Mouse (Mus musculus) hindbrain, embryonic 12.5 days (tissue): ENCODE data around the gene Mphosph9. TPM values are rescaled to one million over a fixed set of nuclear protein-coding genes. Genes with fewer than 3 reads are reported as not detected.
"Not testable (repeated sequence)": the region's sequence is repeated elsewhere in the genome, so short reads cannot be mapped to it uniquely, and the experiment has no call there.

Experiments
- ATAC-seq: fragments of 200-750 bp; cut with Nextera tagmentation; 2 replicates; pipeline ENCODE4 v1.8.0; 2017; ENCODE audit warnings: moderate TSS enrichment; ENCODE audit not compliant: low FRiP score
- H3K27ac ChIP-seq: fragments of 300-500 bp; sonication (generic); 2 replicates; pipeline ENCODE4 v1.5.1; 2016; ENCODE audit warnings: mild to moderate bottlenecking
- H3K27me3 ChIP-seq: fragments of 300-500 bp; sonication (generic); 2 replicates; pipeline ENCODE4 v1.6.1; 2016; ENCODE audit warnings: mild to moderate bottlenecking
- H3K36me3 ChIP-seq: fragments of 300-500 bp; sonication (generic); 2 replicates; pipeline ENCODE4 v1.6.1; 2016; ENCODE audit warnings: mild to moderate bottlenecking
- H3K4me1 ChIP-seq: fragments of 300-500 bp; sonication (generic); 2 replicates; pipeline ENCODE4 v1.6.1; 2016
- H3K4me2 ChIP-seq: fragments of 300-500 bp; sonication (generic); replicated peaks from 2 replicates; pipeline ENCODE4 v1.6.1; 2016; ENCODE audit warnings: mild to moderate bottlenecking
- H3K4me3 ChIP-seq: fragments of 300-500 bp; sonication (generic); 2 replicates; pipeline ENCODE4 v1.5.1; 2016; ENCODE audit warnings: mild to moderate bottlenecking
- H3K9ac ChIP-seq: fragments of 300-500 bp; sonication (generic); 2 replicates; pipeline ENCODE4 v1.6.1; 2016; ENCODE audit warnings: mild to moderate bottlenecking, moderate library complexity
- H3K9me3 ChIP-seq: fragments of 300-500 bp; sonication (generic); replicated peaks from 2 replicates; pipeline ENCODE4 v1.6.1; 2016; ENCODE audit warnings: mild to moderate bottlenecking
- WGBS: fragments of 180-500 bp; shearing (Covaris S2); methylation state at CpG from one replicate; pipeline ENCODE4 v1.1.7; 2016; 5-methylcytosine and 5-hydroxymethylcytosine counted together
- polyA plus RNA-seq: library from polyadenylated mRNA; unstranded; fragments of >200 nt; fragmentation: Nextera tagmentation; extraction: Ambion mirVana; gene quantifications from 2 replicates; pipeline ENCODE4 v1.2.1, GENCODE M21; 2016

Mphosph9 gene
- polyA plus RNA-seq, 1 experiment from 2014 or later, result 18.6 TPM

- peak overlapping the region; percentile 100 for H3K9ac ChIP-seq
- peaks cover 25% of the 10 kb centered on the region for H3K4me1 ChIP-seq
- peak overlapping the region; percentile 59 for H3K4me2 ChIP-seq
- H3K27ac ChIP-seq, result peak overlapping the region; percentile 100
- H3K36me3 ChIP-seq, result peaks cover under 1% of the 10 kb centered on the region; the same call in 1 of the 2 replicates
- H3K27me3 ChIP-seq, result no peaks in the 10 kb centered on the region
- under 1% methylated on average over 54 of the region's 60 CpGs for WGBS
- peak overlapping the region; percentile 98 for H3K4me3 ChIP-seq
- no peak for ATAC-seq
- no peaks in the 10 kb centered on the region for H3K9me3 ChIP-seq
These were observed 27.0 kb upstream of the Mphosph9 start for GRCm38 (mm10) chr5:124354574-124355424.

- no peak for ATAC-seq
- H3K4me1 ChIP-seq, result peaks cover 33% of the 10 kb centered on the region
These were observed 26.2 kb upstream of the Mphosph9 start for GRCm38 (mm10) chr5:124353726-124354547.

GRCm38 (mm10) chr5:124353011-124353725, 25.4 kb upstream of the Mphosph9 start:
- peaks cover 17% of the 10 kb centered on the region for H3K36me3 ChIP-seq
- H3K4me1 ChIP-seq, result peaks cover 36% of the 10 kb centered on the region
- no peaks in the 10 kb centered on the region for H3K9me3 ChIP-seq
- H3K9ac ChIP-seq, result peak overlapping the region; percentile 100
- H3K27me3 ChIP-seq, result no peaks in the 10 kb centered on the region
- 0% methylated on average over 32 of the region's 32 CpGs for WGBS
- H3K4me3 ChIP-seq, result peak overlapping the region; percentile 98
- ATAC-seq, result no peak
- H3K27ac ChIP-seq, result peak overlapping the region; percentile 100
- H3K4me2 ChIP-seq, result peak overlapping the region; percentile 81

More at GRCm38 (mm10) chr5:124353726-124354547, 26.2 kb upstream of the Mphosph9 start:
- Histone ChIP-seq H3K9ac (peak overlapping the region; percentile 100), H3K9me3 (no peaks in the 10 kb centered on the region), H3K36me3 (peaks cover 9% of the 10 kb centered on the region), H3K27ac (peak overlapping the region; percentile 100), H3K27me3 (no peaks in the 10 kb centered on the region), H3K4me2 (peak overlapping the region; percentile 81), H3K4me3 (peak overlapping the region; percentile 98)
- whole genome bisulfite sequencing, result under 1% methylated on average over 78 of the region's 132 CpGs

DNA sequence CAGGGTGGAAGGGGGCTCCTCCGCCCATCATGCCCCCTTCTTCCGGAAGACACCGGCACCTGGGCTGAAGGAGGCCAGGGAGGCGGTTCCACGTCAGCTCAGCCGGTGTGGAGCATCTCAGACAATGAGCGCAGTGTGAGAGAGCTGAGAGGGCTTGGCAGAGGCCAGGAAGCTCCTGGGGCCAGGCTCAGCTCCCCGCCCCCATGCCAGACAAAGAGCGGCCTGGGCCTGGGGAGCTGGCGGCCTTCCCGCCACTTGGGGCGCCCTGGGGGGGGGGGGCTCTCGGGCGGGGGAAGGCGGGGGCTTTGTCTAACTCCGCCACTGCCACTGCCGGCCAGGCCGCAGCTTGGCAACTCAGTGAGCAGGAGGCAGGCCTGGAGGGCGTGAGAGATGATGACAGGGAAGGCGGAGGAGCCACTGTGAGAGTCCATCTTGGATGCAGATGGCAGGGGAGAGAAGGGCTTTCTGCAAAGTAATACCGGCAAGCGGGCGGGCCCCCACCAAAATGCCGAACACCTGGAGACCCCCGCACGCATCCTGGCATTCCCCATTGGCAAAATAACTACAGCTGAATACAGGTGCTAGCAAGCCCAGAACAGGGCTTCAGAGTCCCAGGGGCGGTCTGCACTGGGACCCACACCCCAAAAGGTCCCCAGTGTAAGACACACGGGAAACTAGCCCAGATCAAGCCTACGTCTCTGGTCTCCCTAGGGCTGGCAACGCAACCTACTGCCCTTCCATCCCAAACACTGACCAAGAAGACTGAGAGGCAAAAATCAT, 24.6 kb upstream of the Mphosph9 start:
- H3K9ac ChIP-seq, result peak overlapping the region; percentile 100
- peak; percentile 92 for ATAC-seq
- H3K9me3 ChIP-seq, result no peaks in the 10 kb centered on the region
- H3K36me3 ChIP-seq, result peaks cover 20% of the 10 kb centered on the region
- no peaks in the 10 kb centered on the region for H3K27me3 ChIP-seq
- WGBS, result under 1% methylated on average over 28 of the region's 30 CpGs
- H3K4me1 ChIP-seq, result peaks cover 36% of the 10 kb centered on the region
- peak overlapping the region; percentile 98 for H3K4me3 ChIP-seq
- peak overlapping the region; percentile 100 for H3K27ac ChIP-seq
- H3K4me2 ChIP-seq, result peak overlapping the region; percentile 81

DNA sequence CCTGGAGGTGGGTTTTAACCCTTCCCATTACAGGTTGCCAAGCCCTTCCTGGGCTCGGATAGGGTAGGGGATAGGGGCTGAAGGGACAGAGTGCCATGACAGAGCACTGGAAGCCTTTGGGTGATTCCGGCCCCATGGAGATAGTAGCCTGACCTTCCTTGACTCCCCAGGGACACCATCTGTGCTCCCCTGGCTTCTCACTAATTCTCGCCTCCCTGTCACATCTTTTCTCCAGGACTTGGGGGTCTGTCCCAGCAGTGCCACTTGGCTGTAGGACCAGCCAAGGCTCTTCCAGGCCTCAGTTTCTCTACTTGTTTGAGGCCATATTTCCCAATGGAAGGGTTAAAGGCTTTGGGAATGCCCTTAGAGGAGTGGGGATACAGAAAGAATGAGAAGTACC, 23.8 kb upstream of the Mphosph9 start:
- Histone ChIP-seq H3K9me3 (no peaks in the 10 kb centered on the region), H3K36me3 (peaks cover 25% of the 10 kb centered on the region), H3K4me3 (peak overlapping the region; percentile 98), H3K4me2 (peak overlapping the region; percentile 81), H3K9ac (peak overlapping the region; percentile 100), H3K27ac (peak overlapping the region; percentile 100), H3K27me3 (no peaks in the 10 kb centered on the region), H3K4me1 (peaks cover 36% of the 10 kb centered on the region)
- peak; percentile 12; the same call in 1 of the 2 replicates for ATAC-seq
- whole genome bisulfite sequencing, result 32% methylated on average over 3 of the region's 3 CpGs

- Histone ChIP-seq H3K27ac (peak overlapping the region; percentile 100), H3K9me3 (no peaks in the 10 kb centered on the region), H3K4me1 (peaks cover 36% of the 10 kb centered on the region), H3K4me3 (peak overlapping the region; percentile 98), H3K4me2 (peak overlapping the region; percentile 81), H3K9ac (peak overlapping the region; percentile 100), H3K36me3 (peaks cover 30% of the 10 kb centered on the region), H3K27me3 (no peaks in the 10 kb centered on the region)
- 9% methylated on average over 7 of the region's 7 CpGs for WGBS
- ATAC-seq, result peak; percentile 75
These were observed 23.4 kb upstream of the Mphosph9 start for GRCm38 (mm10) chr5:124351111-124351560.

DNA sequence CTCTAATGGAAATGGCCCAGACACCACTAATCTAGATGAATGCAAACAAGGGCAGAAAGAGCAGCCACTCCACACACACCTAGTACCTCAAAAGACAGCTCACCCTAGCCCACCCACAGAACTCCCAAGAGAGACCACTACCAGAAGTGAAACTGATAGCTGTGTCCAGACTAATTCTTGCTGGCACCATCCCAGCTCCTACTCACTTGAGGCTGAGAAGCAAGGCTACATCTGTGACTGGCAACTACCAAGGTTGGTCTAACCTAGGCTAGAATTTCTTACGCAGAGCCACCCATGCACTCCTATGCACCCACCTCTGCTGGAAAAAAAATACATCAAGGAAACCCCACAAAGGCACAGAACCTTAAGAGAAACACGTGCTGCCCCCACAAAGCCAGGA, 22.6 kb upstream of the Mphosph9 start:
- Histone ChIP-seq H3K9ac (peak overlapping the region; percentile 100), H3K4me3 (peak overlapping the region; percentile 98), H3K4me2 (peak overlapping the region; percentile 81), H3K9me3 (no peaks in the 10 kb centered on the region), H3K27ac (peak overlapping the region; percentile 100), H3K27me3 (no peaks in the 10 kb centered on the region), H3K36me3 (peaks cover 32% of the 10 kb centered on the region), H3K4me1 (peaks cover 33% of the 10 kb centered on the region)
- WGBS, result 82% methylated on average over 2 of the region's 2 CpGs
- no peak for ATAC-seq

DNA sequence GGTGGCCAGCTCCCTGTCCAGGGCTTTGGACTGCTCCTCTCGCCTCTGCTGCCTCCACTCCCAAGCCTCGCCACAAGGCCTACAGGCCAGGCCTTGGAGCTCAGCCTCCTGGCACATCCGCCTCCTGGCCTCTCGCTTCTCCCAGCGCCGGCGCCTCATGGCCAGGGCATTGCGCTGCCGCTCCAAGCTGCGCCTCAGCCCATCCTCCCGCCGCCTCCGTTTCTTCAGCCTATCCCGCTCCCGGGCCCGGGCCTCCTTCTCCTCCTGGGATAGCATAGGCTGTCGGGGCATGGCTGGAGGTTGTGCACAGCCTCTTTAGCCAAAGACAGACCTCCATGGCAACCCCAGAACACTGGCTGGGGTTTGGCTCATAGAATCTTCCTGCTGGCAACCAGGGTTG, 21.4 kb upstream of the Mphosph9 start:
- Histone ChIP-seq H3K9ac (peak overlapping the region; percentile 35; the same call in 1 of the 2 replicates), H3K36me3 (peaks cover 41% of the 10 kb centered on the region), H3K4me3 (no peak overlapping the region), H3K4me2 (peak overlapping the region; percentile 81), H3K9me3 (no peaks in the 10 kb centered on the region), H3K4me1 (peaks cover 33% of the 10 kb centered on the region), H3K27ac (peak overlapping the region; percentile 100; the same call in 1 of the 2 replicates), H3K27me3 (no peaks in the 10 kb centered on the region)
- no peak for ATAC-seq
- 92% methylated on average over 17 of the region's 17 CpGs for WGBS

DNA sequence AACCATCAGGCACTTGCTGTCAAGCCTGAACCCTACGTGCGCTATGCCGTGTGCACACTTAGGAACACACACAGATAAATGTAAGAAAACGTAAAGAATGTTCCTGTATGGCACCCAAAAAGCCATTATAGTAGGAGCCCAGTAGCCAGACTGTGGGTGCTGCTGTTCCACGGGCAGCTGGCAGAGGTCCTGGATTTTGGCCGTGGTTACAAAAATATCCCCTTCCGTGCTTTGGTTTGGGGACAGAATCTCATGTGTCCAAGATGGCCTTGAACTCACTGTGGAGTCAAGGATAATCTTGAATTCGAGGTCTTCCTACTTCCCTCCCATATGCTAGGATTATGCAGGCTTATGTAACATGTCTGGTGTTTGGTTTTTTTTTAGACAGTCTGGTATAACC, 15.1 kb upstream of the Mphosph9 start:
- ATAC-seq, result no peak
- Histone ChIP-seq H3K36me3 (peaks cover 25% of the 10 kb centered on the region), H3K9me3 (no peaks in the 10 kb centered on the region), H3K27me3 (no peaks in the 10 kb centered on the region), H3K9ac (no peak overlapping the region), H3K4me1 (peaks cover 16% of the 10 kb centered on the region), H3K4me3 (no peak overlapping the region), H3K4me2 (no peak overlapping the region), H3K27ac (no peak overlapping the region; the same call in 1 of the 2 replicates)
- 86% methylated on average over 8 of the region's 8 CpGs for WGBS

DNA sequence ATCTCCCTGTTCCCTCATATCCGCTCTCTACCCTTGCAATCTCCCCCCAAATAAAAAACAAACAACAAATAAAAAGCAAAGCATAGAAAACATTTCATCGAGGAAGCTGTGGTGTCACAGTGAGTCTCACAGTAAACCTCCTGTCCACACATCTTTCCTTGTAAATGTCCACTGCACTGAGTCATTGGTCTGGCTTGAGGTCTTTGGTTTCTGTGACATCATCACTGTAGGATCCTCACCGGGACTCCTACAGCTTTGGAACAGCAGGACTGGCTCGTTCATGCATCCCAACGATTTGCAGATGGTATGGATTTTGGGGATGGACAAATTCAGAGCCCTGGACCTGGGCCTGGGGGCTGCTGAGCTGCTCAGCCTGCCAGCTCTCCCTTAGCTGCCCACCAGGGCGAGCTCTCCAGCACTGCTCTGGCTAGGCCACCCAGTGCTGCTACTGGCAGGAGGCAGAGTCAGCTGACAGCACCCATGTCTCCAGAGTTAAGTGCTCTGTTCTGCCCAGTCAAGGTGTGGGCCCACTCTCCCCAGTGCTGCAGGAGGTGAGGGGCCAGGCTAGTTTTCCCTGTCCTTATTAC, 14.1 kb upstream of the Mphosph9 start:
- WGBS, result 68% methylated on average over 6 of the region's 6 CpGs
- H3K4me2 ChIP-seq, ATAC-seq, H3K27ac ChIP-seq, H3K9me3 ChIP-seq, H3K9ac ChIP-seq, H3K27me3 ChIP-seq, H3K4me3 ChIP-seq: not testable (repeated sequence)
- H3K36me3 ChIP-seq, result peaks cover 21% of the 10 kb centered on the region
- peaks cover 20% of the 10 kb centered on the region for H3K4me1 ChIP-seq

DNA sequence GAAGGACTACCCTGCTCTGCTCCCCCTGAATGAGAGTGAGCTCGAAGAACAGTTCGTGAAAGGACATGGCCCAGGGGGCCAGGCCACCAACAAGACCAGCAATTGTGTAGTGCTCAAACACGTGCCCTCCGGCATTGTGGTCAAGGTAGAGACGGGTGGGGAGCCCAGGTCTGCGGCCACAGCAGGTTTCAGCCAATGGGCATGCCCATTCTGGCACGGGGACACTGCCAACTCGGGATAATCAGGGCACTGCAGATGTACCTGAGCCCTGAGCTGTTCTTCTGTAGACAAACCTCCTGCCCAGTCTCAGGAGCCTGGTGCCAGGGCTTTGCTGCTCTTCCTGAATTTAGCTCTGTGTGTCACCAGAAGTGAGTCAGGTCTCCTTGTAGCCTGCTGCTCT, 11.0 kb upstream of the Mphosph9 start:
- peak overlapping the region; percentile 50 for H3K27ac ChIP-seq

More for the DNA sequence above, 11.0 kb upstream of the Mphosph9 start:
- Histone ChIP-seq H3K36me3 (no peaks in the 10 kb centered on the region), H3K9me3 (no peaks in the 10 kb centered on the region), H3K4me1 (peaks cover 41% of the 10 kb centered on the region), H3K4me2 (no peak overlapping the region), H3K27me3 (no peaks in the 10 kb centered on the region), H3K4me3 (no peak overlapping the region), H3K9ac (peak overlapping the region; percentile 24; the same call in 1 of the 2 replicates)
- no peak for ATAC-seq
- WGBS, result 85% methylated on average over 8 of the region's 8 CpGs
